Mouse (Mus musculus) limb, embryonic 10.5 days (tissue): ENCODE data around the gene A630089N07Rik. TPM values are rescaled to one million over a fixed set of nuclear protein-coding genes. Genes with fewer than 3 reads are reported as not detected.
"Not testable (repeated sequence)": the region's sequence is repeated elsewhere in the genome, so short reads cannot be mapped to it uniquely, and the experiment has no call there.

Source experiments
- DNase-seq: peaks from one replicate; pipeline ENCODE4 v3.0.0-alpha.2; 2017; ENCODE audit warnings: low spot score
- H3K27ac ChIP-seq: fragments of 300-500 bp; sonication (generic); 2 replicates; pipeline ENCODE4 v1.5.1; 2016; ENCODE audit warnings: mild to moderate bottlenecking
- H3K27me3 ChIP-seq: fragments of 300-500 bp; sonication (generic); 2 replicates; pipeline ENCODE4 v1.6.1; 2016; ENCODE audit warnings: low read depth, mild to moderate bottlenecking; ENCODE audit not compliant: poor library complexity, severe bottlenecking
- H3K36me3 ChIP-seq: fragments of 300-500 bp; sonication (generic); 2 replicates; pipeline ENCODE4 v1.6.1; 2016; ENCODE audit warnings: mild to moderate bottlenecking, moderate library complexity
- H3K4me1 ChIP-seq: fragments of 300-500 bp; sonication (generic); 2 replicates; pipeline ENCODE4 v1.6.1; 2016
- H3K4me3 ChIP-seq: fragments of 300-500 bp; sonication (generic); 2 replicates; pipeline ENCODE4 v1.5.1; 2016; ENCODE audit warnings: mild to moderate bottlenecking, moderate library complexity
- H3K9me3 ChIP-seq: fragments of 300-500 bp; sonication (generic); replicated peaks from 2 replicates; pipeline ENCODE4 v1.6.1; 2016; ENCODE audit warnings: mild to moderate bottlenecking
- WGBS: fragments of 180-500 bp; shearing (Covaris S2); methylation state at CpG from one replicate; pipeline ENCODE4 v1.1.7; 2016; 5-methylcytosine and 5-hydroxymethylcytosine counted together
- polyA plus RNA-seq: library from polyadenylated mRNA; unstranded; fragments of >200 nt; fragmentation: Nextera tagmentation; extraction: Ambion mirVana; gene quantifications from 2 replicates; pipeline ENCODE4 v1.2.1, GENCODE M21; 2016

A630089N07Rik gene
- polyA plus RNA-seq, 1 experiment from 2014 or later, result 36.8 TPM

- H3K27me3 ChIP-seq, result no peaks in the 10 kb centered on the region
- H3K4me3 ChIP-seq, result peak overlapping the region; percentile 61
- H3K4me1 ChIP-seq, result peaks cover 13% of the 10 kb centered on the region; the same call in 1 of the 2 replicates
- peaks cover 17% of the 10 kb centered on the region for H3K36me3 ChIP-seq
- H3K9me3 ChIP-seq, result no peaks in the 10 kb centered on the region
- H3K27ac ChIP-seq, result peak overlapping the region; percentile 79; the same call in 1 of the 2 replicates
- DNase-seq, result no peak
- WGBS, result 29% methylated on average over 1 of the region's 1 CpGs
These were observed 86.2 kb downstream of the A630089N07Rik start for GRCm38 (mm10) chr16:97995849-97996615.

- H3K27ac ChIP-seq, H3K4me1 ChIP-seq, H3K4me3 ChIP-seq, H3K27me3 ChIP-seq, H3K9me3 ChIP-seq, DNase-seq, H3K36me3 ChIP-seq: not testable (repeated sequence)
- WGBS, result 75% methylated on average over 3 of the region's 3 CpGs
These were observed 89.8 kb downstream of the A630089N07Rik start for GRCm38 (mm10) chr16:97992477-97992876.

DNA sequence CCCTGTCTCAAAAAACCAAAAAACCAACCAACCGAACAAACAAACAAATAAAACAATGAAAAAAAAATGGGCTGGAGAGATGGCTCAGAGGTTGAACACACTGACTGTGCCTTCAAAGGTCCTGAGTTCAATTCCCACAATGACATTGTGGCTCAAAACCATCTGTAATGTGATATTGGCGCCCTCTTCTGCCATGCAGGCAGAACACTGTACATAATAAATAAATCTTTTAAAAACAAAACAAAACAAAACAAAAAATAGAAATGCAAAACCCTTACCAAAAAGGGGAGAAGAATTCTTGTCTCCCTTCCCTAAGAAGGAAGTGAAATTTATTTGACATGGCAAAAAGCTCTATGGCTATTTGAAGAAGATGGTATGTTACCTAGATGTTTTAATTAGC is 90.7 kb downstream of the A630089N07Rik start:
- DNase-seq, result no peak
- peaks cover 5% of the 10 kb centered on the region; the same call in 1 of the 2 replicates for H3K4me1 ChIP-seq
- no peak overlapping the region for H3K27ac ChIP-seq
- H3K36me3 ChIP-seq, result no peaks in the 10 kb centered on the region
- WGBS, result 71% methylated on average over 2 of the region's 2 CpGs
- H3K9me3 ChIP-seq, result no peaks in the 10 kb centered on the region
- H3K4me3 ChIP-seq, result no peak overlapping the region
- H3K27me3 ChIP-seq, result no peaks in the 10 kb centered on the region

DNA sequence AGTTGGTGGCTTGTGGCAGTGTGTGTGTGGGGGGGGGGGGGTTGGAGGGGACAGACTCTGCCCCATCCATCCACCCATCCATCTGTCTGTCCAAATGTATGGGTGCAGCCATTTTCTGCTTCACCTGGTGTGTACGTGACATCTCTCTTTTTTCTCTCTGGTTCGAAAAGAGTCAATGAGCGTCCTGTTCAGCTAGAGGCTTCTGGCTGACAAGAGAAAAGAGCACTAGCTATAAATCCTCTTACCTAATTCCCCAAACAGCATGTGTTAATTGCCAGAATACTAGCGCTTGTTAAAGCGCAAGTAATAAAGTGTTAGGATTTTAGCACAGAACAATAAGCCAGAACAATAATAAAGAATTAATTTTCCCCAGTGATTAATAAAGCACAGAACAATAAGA is 97.7 kb downstream of the A630089N07Rik start:
- no peaks in the 10 kb centered on the region for H3K4me1 ChIP-seq
- H3K4me3 ChIP-seq, result no peak overlapping the region
- WGBS, result 77% methylated on average over 5 of the region's 5 CpGs
- DNase-seq, result no peak
- no peaks in the 10 kb centered on the region for H3K36me3 ChIP-seq
- H3K27ac ChIP-seq, result no peak overlapping the region
- no peaks in the 10 kb centered on the region for H3K9me3 ChIP-seq
- no peaks in the 10 kb centered on the region for H3K27me3 ChIP-seq

DNA sequence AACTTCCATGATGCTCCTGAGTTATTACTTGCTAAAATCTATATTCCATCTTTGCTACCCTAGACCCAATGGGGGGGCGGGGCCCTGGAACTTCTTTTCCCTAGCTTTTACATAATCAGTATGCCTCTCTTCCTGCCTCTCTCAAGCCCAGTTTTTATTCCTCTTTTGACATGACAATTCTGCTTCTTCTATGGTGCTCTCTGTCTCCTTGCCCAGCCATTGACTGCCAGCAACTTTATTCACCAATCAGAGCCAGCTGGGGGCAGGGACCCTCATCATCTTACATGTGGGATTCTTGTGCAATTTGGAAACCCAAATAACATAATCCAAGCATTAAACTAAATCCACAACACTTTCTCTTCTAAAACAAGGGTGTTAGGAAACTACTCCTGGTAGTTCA is 100.9 kb downstream of the A630089N07Rik start:
- no peak overlapping the region for H3K4me3 ChIP-seq
- H3K27ac ChIP-seq, result no peak overlapping the region
- DNase-seq, result no peak
- no peaks in the 10 kb centered on the region for H3K4me1 ChIP-seq
- no peaks in the 10 kb centered on the region for H3K36me3 ChIP-seq
- no peaks in the 10 kb centered on the region for H3K27me3 ChIP-seq
- 87% methylated on average over 1 of the region's 1 CpGs for WGBS
- no peaks in the 10 kb centered on the region for H3K9me3 ChIP-seq

GRCm38 (mm10) chr16:97977722-97978121 is 104.5 kb downstream of the A630089N07Rik start:
- H3K9me3 ChIP-seq, result no peaks in the 10 kb centered on the region
- H3K36me3 ChIP-seq, result no peaks in the 10 kb centered on the region
- H3K4me3 ChIP-seq, result no peak overlapping the region
- WGBS, result 93% methylated on average over 3 of the region's 3 CpGs
- H3K27ac ChIP-seq, result no peak overlapping the region
- DNase-seq, result no peak
- no peaks in the 10 kb centered on the region for H3K4me1 ChIP-seq
- H3K27me3 ChIP-seq, result no peaks in the 10 kb centered on the region

GRCm38 (mm10) chr16:97977277-97977676 is 105.0 kb downstream of the A630089N07Rik start:
- Histone ChIP-seq H3K36me3 (no peaks in the 10 kb centered on the region), H3K27me3 (no peaks in the 10 kb centered on the region), H3K4me3 (no peak overlapping the region), H3K27ac (no peak overlapping the region), H3K9me3 (no peaks in the 10 kb centered on the region), H3K4me1 (no peaks in the 10 kb centered on the region)
- DNase-seq, result no peak
- WGBS, result 76% methylated on average over 1 of the region's 1 CpGs

DNA sequence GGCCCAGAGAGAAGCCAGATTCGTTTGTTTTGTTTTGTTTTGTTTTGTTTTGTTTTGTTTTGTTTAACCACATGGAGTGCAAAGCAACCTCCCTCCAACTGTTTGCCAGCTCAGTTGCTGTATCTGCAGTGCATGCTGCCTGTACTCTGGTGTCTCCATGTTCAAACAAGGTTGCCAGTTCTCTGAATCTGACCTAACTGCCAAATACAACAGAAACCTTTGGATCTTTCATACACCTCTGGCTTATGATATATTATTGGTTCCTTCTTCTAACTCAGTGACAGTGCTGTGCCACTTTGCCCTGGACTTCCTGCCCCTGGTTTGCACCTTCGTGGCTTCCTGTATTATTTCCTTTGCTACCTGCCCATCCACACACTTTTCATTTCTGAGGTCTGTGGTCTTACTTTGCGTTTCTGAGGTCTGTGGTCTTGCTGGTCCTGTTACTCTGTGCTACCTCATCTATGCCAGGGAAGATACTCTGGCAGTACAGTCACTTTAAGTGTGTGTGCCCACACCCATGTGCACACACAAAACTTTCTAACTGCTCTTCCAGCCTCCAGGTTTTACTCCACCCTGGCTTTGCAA is 118.2 kb downstream of the A630089N07Rik start:
- H3K36me3 ChIP-seq, result no peaks in the 10 kb centered on the region
- H3K4me1 ChIP-seq, result peaks cover 7% of the 10 kb centered on the region
- H3K9me3 ChIP-seq, result no peaks in the 10 kb centered on the region
- no peak overlapping the region for H3K27ac ChIP-seq
- H3K4me3 ChIP-seq, result no peak overlapping the region
- no peaks in the 10 kb centered on the region for H3K27me3 ChIP-seq
- WGBS, result 92% methylated on average over 3 of the region's 3 CpGs
- DNase-seq, result no peak

DNA sequence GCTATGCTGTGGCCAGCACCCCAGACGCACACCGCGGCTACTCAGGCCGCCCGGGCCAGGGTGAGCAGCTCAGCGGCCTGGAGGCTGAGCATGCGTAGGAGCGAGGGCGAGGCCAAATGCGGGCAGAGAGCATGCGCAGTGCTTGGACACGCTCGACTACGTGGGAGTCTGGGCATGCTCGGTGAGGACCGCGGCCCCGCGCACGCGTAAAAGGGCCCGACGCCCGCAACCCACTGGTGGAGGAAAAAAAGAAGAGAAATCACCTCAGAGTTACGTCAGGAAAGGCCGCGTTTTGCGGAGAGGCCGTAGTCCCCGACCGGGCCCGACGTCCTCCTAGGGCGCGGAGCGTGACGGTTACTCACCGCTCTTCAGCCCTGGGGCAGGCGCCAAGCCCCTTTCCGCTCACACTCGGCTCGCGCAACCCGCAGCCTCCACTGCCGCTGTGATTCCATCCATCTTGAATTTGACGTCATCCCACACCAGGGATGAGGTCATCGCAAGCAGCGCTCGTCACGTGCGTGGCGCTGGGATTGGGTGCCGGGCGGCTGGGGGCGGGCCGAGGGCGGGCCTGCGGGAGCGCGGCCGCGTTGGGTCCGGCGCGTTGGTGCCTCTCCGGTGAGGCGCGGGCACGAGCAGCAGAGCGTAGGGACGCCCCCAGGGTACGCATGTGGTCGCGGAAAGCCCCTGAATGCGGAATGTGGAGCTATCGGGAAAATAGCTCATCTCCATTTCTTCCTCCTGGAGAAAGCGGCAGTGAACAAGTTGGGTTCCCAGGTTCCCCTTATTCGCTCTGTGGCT is 119.9 kb downstream of the A630089N07Rik start, which contains the start of the genes C2cd2 and Zbtb21:
C2cd2 (minus strand) TSS at position 448 of the 798 bp plus-strand sequence.
Zbtb21 (minus strand) TSS at position 472 of the 798 bp plus-strand sequence.
- H3K27ac ChIP-seq, result peak within 1 kb of the TSS; percentile 92
- DNase-seq, result peak; percentile 95
- H3K36me3 ChIP-seq, result no peaks in the 10 kb centered on the region
- under 1% methylated on average over 78 of the region's 78 CpGs for WGBS
- no peaks in the 10 kb centered on the region for H3K27me3 ChIP-seq
- peak within 1 kb of the TSS; percentile 93 for H3K4me3 ChIP-seq
- H3K4me1 ChIP-seq, result peaks cover 13% of the 10 kb centered on the region
- no peaks in the 10 kb centered on the region for H3K9me3 ChIP-seq

DNA sequence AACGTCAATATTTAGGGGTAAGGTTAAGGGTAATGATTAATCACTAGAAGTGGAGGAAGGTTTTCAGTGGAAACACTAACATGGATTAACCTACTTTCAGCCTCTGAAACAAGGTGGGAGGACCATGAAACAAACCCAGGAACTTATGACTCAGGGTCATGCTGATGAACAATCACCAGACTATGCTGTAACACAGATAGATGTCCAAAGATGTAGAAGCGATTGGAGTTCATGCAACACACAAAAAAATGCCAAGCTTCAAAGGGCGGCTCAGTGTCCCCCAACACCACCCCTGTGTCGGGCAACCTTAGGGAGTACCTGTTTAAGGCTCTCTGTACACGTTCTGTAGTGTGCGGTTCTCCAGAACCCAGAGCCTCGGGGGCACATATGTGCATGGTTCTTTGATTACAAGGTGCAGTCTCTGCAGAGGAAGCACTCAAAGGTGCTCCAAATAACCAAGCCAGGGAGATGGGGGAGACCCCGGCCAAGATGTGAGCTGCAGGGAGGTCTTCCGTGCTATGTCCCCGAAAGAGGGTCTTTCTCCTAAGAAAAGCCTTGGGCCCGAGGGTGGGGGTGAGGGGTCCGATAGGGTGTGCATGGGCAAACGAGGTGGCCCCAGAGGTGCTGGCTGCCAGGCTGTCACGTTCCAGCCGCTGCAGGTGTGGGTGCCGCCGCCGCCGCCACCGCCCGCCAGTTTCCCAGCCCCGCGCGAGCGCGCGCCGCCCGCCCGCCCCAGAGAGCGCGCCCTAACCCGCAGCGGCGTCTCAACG is 120.7 kb downstream of the A630089N07Rik start:
- peak overlapping the region; percentile 93 for H3K4me3 ChIP-seq
- H3K27me3 ChIP-seq, result no peaks in the 10 kb centered on the region
- peak overlapping the region; percentile 92 for H3K27ac ChIP-seq
- no peaks in the 10 kb centered on the region for H3K9me3 ChIP-seq
- H3K4me1 ChIP-seq, result peaks cover 13% of the 10 kb centered on the region
- DNase-seq, result no peak
- 10% methylated on average over 36 of the region's 36 CpGs for WGBS
- peaks cover 4% of the 10 kb centered on the region for H3K36me3 ChIP-seq

GRCm38 (mm10) chr16:97960348-97960747 is 121.9 kb downstream of the A630089N07Rik start:
- 93% methylated on average over 3 of the region's 3 CpGs for WGBS
- H3K4me1 ChIP-seq, result peaks cover 13% of the 10 kb centered on the region
- H3K4me3 ChIP-seq, result no peak overlapping the region
- no peaks in the 10 kb centered on the region for H3K9me3 ChIP-seq
- no peak overlapping the region for H3K27ac ChIP-seq
- DNase-seq, result no peak
- H3K27me3 ChIP-seq, result no peaks in the 10 kb centered on the region
- peaks cover 16% of the 10 kb centered on the region for H3K36me3 ChIP-seq

DNA sequence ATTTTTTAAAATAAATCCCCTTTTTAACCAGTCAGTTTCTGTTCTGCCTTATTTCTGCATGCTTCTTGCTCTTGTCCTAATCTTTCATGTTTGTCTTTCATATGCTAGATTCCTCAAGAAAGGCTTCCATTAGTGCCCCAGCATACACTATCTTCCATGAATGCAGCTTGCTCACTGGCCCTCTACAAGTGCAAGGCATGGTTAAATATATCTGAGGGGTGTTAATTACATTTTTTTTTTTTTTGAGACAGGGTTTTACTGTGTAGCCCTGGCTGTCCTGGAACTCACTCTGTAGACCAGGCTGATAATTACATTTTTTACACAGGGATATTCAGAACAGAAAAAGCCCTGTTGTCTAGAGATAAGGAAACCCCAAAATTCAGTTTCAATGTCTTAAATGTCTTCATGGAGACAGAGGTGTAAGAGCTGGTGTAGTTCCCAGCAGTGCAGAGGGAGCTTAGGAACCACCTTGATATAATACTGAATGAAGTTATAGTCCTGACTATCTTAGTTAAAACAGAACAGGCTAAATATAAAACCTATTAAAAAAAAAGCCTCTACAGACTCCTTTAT is 123.8 kb downstream of the A630089N07Rik start:
- no peak for DNase-seq
- peaks cover 34% of the 10 kb centered on the region for H3K36me3 ChIP-seq
- no peaks in the 10 kb centered on the region for H3K27me3 ChIP-seq
- H3K9me3 ChIP-seq, result no peaks in the 10 kb centered on the region
- no peak overlapping the region for H3K4me3 ChIP-seq
- no peak overlapping the region for H3K27ac ChIP-seq
- H3K4me1 ChIP-seq, result peaks cover 13% of the 10 kb centered on the region
